Mouse (Mus musculus): ENCODE results near the gene Sept12. TPM values are rescaled to one million over a fixed set of nuclear protein-coding genes. Genes with fewer than 3 reads are reported as not detected.

The Sept12 gene
- polyA plus RNA-seq, 1 experiment from 2014 or later, result not detected

GRCm38 (mm10) chr16:4984717-4985116 lies 12.9 kb downstream of the Sept12 start:
- no peak overlapping the region for H3K4me3 ChIP-seq (ENCODE audit: low read depth, low read length)
- H3K4me2 ChIP-seq, result no peak overlapping the region
- H3K27ac ChIP-seq (ENCODE audit: low read depth, low read length), result no peak overlapping the region
- no peaks in the 10 kb centered on the region for H3K4me1 ChIP-seq (ENCODE audit: control insufficient read depth, insufficient read depth, low read length)
- 93% methylated on average over 12 of the region's 12 CpGs for WGBS
- H3K36me3 ChIP-seq (ENCODE audit: control insufficient read depth, insufficient read depth, low read length), result no peaks in the 10 kb centered on the region
- no peak for ATAC-seq (ENCODE audit: low FRiP score)
- no peak overlapping the region for H3K9ac ChIP-seq (ENCODE audit: low read length)
- no peaks in the 10 kb centered on the region for H3K27me3 ChIP-seq (ENCODE audit: control insufficient read depth, insufficient read depth, low read length)
- no peaks in the 10 kb centered on the region for H3K9me3 ChIP-seq (ENCODE audit: control insufficient read depth, low read length)
- no peak for DNase-seq (ENCODE audit: low spot score, missing footprints)

- no peaks in the 10 kb centered on the region for H3K9me3 ChIP-seq (ENCODE audit: control insufficient read depth, low read length)
- no peak overlapping the region for H3K27ac ChIP-seq (ENCODE audit: low read depth, low read length)
- WGBS, result 72% methylated on average over 4 of the region's 4 CpGs
- H3K4me3 ChIP-seq (ENCODE audit: low read depth, low read length), result no peak overlapping the region
- DNase-seq (ENCODE audit: low spot score, missing footprints) (no peak), ATAC-seq (ENCODE audit: low FRiP score) (peak; percentile 57; the same call in 1 of the 2 replicates)
- H3K9ac ChIP-seq (ENCODE audit: low read length), result no peak overlapping the region
- no peak overlapping the region for H3K4me2 ChIP-seq
- H3K27me3 ChIP-seq (ENCODE audit: control insufficient read depth, insufficient read depth, low read length), result no peaks in the 10 kb centered on the region
- no peaks in the 10 kb centered on the region for H3K36me3 ChIP-seq (ENCODE audit: control insufficient read depth, insufficient read depth, low read length)
- H3K4me1 ChIP-seq (ENCODE audit: control insufficient read depth, insufficient read depth, low read length), result no peaks in the 10 kb centered on the region
These were observed 17.8 kb downstream of the Sept12 start for GRCm38 (mm10) chr16:4979755-4980380.

DNA sequence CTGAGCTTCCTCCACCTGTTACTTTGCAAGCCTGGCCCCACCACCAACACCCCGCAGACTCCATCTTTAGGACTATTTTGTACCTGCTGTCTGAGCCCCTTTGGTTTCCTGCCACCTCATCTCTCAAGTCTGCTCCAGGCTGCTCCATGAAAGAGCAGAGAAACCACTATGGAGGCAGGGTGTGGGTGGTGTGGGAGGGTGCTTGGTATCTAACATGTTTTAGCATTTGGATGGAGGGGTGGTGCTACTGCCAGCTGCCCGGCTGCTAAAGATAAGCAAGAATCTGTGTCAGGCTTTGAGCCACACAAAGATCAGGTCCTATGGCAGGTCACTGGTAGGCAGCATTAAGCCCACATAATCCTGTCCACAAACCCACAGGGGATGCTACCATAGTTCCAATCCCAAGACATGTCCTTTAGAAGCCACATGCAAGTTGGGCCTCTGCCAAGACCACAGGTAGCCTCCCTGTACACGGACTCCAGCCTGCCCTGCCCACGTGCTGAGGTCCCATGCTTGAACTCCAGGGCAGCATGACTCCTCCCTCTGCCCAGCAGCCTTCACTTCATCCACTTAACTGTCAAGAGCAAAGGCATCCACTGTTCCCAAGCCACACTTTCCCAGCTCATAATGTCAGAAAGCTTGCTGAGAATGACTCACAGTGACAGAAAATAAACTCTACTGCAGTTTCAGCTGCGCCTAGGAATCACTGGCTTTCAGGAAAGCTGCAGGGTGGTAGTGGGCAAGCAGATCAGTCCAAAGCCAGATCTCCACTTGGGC lies 19.2 kb downstream of the Sept12 start:
- no peak for ATAC-seq (ENCODE audit: low FRiP score)
- WGBS, result 69% methylated on average over 5 of the region's 5 CpGs
- Histone ChIP-seq H3K27me3 (ENCODE audit: control insufficient read depth, insufficient read depth, low read length) (no peaks in the 10 kb centered on the region), H3K27ac (ENCODE audit: low read depth, low read length) (no peak overlapping the region), H3K36me3 (ENCODE audit: control insufficient read depth, insufficient read depth, low read length) (no peaks in the 10 kb centered on the region), H3K4me3 (ENCODE audit: low read depth, low read length) (no peak overlapping the region), H3K9ac (ENCODE audit: low read length) (no peak overlapping the region), H3K4me2 (no peak overlapping the region), H3K4me1 (ENCODE audit: control insufficient read depth, insufficient read depth, low read length) (no peaks in the 10 kb centered on the region), H3K9me3 (ENCODE audit: control insufficient read depth, low read length) (no peaks in the 10 kb centered on the region)
- DNase-seq (ENCODE audit: low spot score, missing footprints), result no peak

DNA sequence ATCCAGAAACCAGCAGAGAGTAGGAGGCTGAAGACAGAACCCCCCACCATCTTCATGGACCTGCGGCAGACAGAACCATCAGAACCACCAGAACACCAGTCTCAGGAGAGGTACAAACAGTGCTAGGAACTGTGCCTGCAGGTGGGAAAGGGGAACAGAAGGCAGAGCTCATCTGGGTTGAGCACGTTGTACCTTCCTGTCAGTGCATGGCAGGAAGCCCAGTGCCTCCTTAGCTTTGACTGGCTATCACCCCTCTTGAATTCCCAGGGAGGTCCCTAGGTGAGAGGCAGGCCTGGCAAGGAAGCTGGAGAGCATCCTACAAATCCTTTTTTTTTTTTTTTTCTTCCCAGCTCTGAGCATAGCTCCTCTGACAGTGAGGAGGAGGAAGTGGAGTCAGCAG lies 21.5 kb downstream of the Sept12 start:
- 74% methylated on average over 2 of the region's 2 CpGs for WGBS

GRCm38 (mm10) chr16:4974521-4974920 lies 23.1 kb downstream of the Sept12 start:
- ATAC-seq (ENCODE audit: low FRiP score) (no peak), DNase-seq (ENCODE audit: low spot score, missing footprints) (no peak)
- no peak overlapping the region for H3K9ac ChIP-seq (ENCODE audit: low read length)
- no peaks in the 10 kb centered on the region for H3K36me3 ChIP-seq (ENCODE audit: control insufficient read depth, insufficient read depth, low read length)
- H3K4me3 ChIP-seq (ENCODE audit: low read depth, low read length), result no peak overlapping the region
- H3K27ac ChIP-seq (ENCODE audit: low read depth, low read length), result no peak overlapping the region
- no peaks in the 10 kb centered on the region for H3K27me3 ChIP-seq (ENCODE audit: control insufficient read depth, insufficient read depth, low read length)
- WGBS, result 80% methylated on average over 5 of the region's 5 CpGs
- no peaks in the 10 kb centered on the region for H3K9me3 ChIP-seq (ENCODE audit: control insufficient read depth, low read length)
- no peak overlapping the region for H3K4me2 ChIP-seq
- H3K4me1 ChIP-seq (ENCODE audit: control insufficient read depth, insufficient read depth, low read length), result no peaks in the 10 kb centered on the region

More for the DNA sequence above, 21.5 kb downstream of the Sept12 start:
- Histone ChIP-seq H3K9me3 (ENCODE audit: control insufficient read depth, low read length) (no peaks in the 10 kb centered on the region), H3K4me1 (ENCODE audit: control insufficient read depth, insufficient read depth, low read length) (no peaks in the 10 kb centered on the region), H3K4me3 (ENCODE audit: low read depth, low read length) (no peak overlapping the region), H3K27me3 (ENCODE audit: control insufficient read depth, insufficient read depth, low read length) (no peaks in the 10 kb centered on the region), H3K27ac (ENCODE audit: low read depth, low read length) (no peak overlapping the region), H3K4me2 (no peak overlapping the region), H3K9ac (ENCODE audit: low read length) (no peak overlapping the region), H3K36me3 (ENCODE audit: control insufficient read depth, insufficient read depth, low read length) (no peaks in the 10 kb centered on the region)
- DNase-seq (ENCODE audit: low spot score, missing footprints), result no peak
- ATAC-seq (ENCODE audit: low FRiP score), result no peak

- Histone ChIP-seq H3K36me3 (ENCODE audit: control insufficient read depth, insufficient read depth, low read length) (no peaks in the 10 kb centered on the region), H3K4me1 (ENCODE audit: control insufficient read depth, insufficient read depth, low read length) (no peaks in the 10 kb centered on the region), H3K9me3 (ENCODE audit: control insufficient read depth, low read length) (no peaks in the 10 kb centered on the region), H3K27ac (ENCODE audit: low read depth, low read length) (no peak overlapping the region), H3K27me3 (ENCODE audit: control insufficient read depth, insufficient read depth, low read length) (no peaks in the 10 kb centered on the region), H3K9ac (ENCODE audit: low read length) (no peak overlapping the region), H3K4me2 (no peak overlapping the region), H3K4me3 (ENCODE audit: low read depth, low read length) (no peak overlapping the region)
- WGBS, result 88% methylated on average over 4 of the region's 4 CpGs
- DNase-seq (ENCODE audit: low spot score, missing footprints) (no peak), ATAC-seq (ENCODE audit: low FRiP score) (no peak)
These were observed 26.0 kb downstream of the Sept12 start for GRCm38 (mm10) chr16:4971626-4972025.

DNA sequence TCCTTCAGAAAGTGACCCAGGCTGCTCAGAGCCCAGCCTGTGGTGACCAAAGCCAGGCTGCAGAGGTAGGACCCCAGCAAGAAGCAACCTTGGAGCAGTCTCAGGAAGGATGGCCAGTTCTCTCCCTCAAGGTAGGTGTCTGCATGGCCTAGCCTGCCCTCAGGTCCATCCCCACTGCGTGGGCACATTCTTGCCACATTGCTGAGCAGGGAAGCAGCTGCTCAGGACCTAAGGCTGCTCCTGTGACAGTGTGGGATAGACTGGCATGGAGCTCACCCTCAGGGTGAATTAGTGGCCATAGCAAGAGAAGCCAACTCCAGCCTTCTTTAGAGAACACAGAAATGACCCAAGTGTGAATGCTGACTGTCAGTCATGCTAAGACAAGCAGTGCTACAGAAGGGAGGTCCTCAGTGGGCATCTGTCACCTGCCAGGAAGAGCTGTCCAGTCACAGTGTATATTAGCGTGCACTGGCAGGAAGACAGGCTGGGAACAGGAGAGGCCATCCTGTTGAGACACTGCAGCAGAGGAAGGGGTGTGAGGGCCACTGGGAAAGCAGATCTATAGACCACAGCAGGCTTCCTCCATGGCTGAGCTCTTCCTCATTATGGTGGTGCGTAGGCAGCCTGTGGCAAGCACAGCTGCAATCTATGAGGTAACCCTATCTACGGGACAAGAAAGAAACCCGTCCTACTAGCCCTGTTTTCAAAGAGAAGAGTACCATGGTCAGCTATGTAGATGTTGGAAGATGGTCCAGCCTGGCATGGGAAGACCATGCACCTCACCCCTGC lies 28.4 kb downstream of the Sept12 start:
- Histone ChIP-seq H3K9ac (ENCODE audit: low read length) (no peak overlapping the region), H3K9me3 (ENCODE audit: control insufficient read depth, low read length) (no peaks in the 10 kb centered on the region), H3K4me1 (ENCODE audit: control insufficient read depth, insufficient read depth, low read length) (peaks cover 5% of the 10 kb centered on the region), H3K27ac (ENCODE audit: low read depth, low read length) (no peak overlapping the region), H3K27me3 (ENCODE audit: control insufficient read depth, insufficient read depth, low read length) (no peaks in the 10 kb centered on the region), H3K4me2 (no peak overlapping the region), H3K36me3 (ENCODE audit: control insufficient read depth, insufficient read depth, low read length) (no peaks in the 10 kb centered on the region), H3K4me3 (ENCODE audit: low read depth, low read length) (no peak overlapping the region)
- WGBS, result 83% methylated on average over 5 of the region's 5 CpGs
- ATAC-seq (ENCODE audit: low FRiP score) (no peak), DNase-seq (ENCODE audit: low spot score, missing footprints) (no peak)

DNA sequence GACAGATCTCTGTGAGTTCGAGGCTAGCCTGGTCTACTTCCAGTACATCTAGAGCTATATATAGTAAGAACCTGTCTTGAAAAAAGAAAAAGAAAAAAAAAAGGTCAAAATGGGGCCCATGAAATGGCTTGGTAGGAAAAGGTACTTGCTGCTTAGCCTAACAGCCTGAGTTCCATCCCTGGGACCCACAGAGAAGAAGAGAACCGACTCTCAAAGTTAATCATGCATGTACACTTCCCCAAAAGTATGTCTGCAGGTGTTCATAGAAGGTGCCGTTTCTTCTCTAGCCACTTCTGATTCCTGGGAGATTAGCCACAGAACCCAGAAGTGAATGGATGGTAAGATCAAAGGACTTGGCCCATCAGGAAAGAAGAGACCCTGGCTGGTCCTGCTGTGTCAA lies 29.2 kb downstream of the Sept12 start:
- ATAC-seq (ENCODE audit: low FRiP score), result no peak
- Histone ChIP-seq H3K27ac (ENCODE audit: low read depth, low read length) (no peak overlapping the region), H3K27me3 (ENCODE audit: control insufficient read depth, insufficient read depth, low read length) (no peaks in the 10 kb centered on the region), H3K4me1 (ENCODE audit: control insufficient read depth, insufficient read depth, low read length) (peaks cover 6% of the 10 kb centered on the region), H3K4me2 (no peak overlapping the region), H3K9me3 (ENCODE audit: control insufficient read depth, low read length) (no peaks in the 10 kb centered on the region), H3K4me3 (ENCODE audit: low read depth, low read length) (no peak overlapping the region), H3K9ac (ENCODE audit: low read length) (no peak overlapping the region), H3K36me3 (ENCODE audit: control insufficient read depth, insufficient read depth, low read length) (no peaks in the 10 kb centered on the region)
- DNase-seq (ENCODE audit: low spot score, missing footprints), result no peak
- WGBS, result 77% methylated on average over 3 of the region's 3 CpGs
